Mouse (Mus musculus) liver, embryonic 11.5 days (tissue): Measurements from ENCODE around the gene Egfl8. TPM values are rescaled to one million over a fixed set of nuclear protein-coding genes. Genes with fewer than 3 reads are reported as not detected.

Experiments
- ATAC-seq: fragments of 200-750 bp; cut with Nextera tagmentation; replicated peaks from 2 replicates; pipeline ENCODE4 v1.8.0; 2017; ENCODE audit warnings: moderate number of reproducible peaks, mild to moderate bottlenecking, moderate TSS enrichment, moderate library complexity; ENCODE audit not compliant: low FRiP score
- DNase-seq: peaks from one replicate; pipeline ENCODE4 v3.0.0-alpha.2; 2017; ENCODE audit warnings: low spot score
- H3K27ac ChIP-seq: fragments of 300-500 bp; sonication (generic); 2 replicates; pipeline ENCODE4 v1.5.1; 2014; ENCODE audit warnings: mild to moderate bottlenecking, low read depth, low read length, control low read depth
- H3K27me3 ChIP-seq: fragments of 300-500 bp; sonication (generic); replicated peaks from 2 replicates; pipeline ENCODE4 v1.6.1; 2014; ENCODE audit warnings: low read length, mixed read lengths; ENCODE audit not compliant: control insufficient read depth, insufficient read depth
- H3K36me3 ChIP-seq: fragments of 300-500 bp; sonication (generic); 2 replicates; pipeline ENCODE4 v1.6.1; 2014; ENCODE audit warnings: mild to moderate bottlenecking, low read length, moderate library complexity, mixed read lengths; ENCODE audit not compliant: control insufficient read depth, insufficient read depth
- H3K4me1 ChIP-seq: fragments of 300-500 bp; sonication (generic); replicated peaks from 2 replicates; pipeline ENCODE4 v1.6.1; 2014; ENCODE audit warnings: low read length, mixed read lengths; ENCODE audit not compliant: control insufficient read depth, insufficient read depth
- H3K4me2 ChIP-seq: fragments of 300-500 bp; sonication (generic); 2 replicates; pipeline ENCODE4 v1.6.1; 2014; ENCODE audit warnings: mild to moderate bottlenecking, control low read depth, moderate library complexity
- H3K4me3 ChIP-seq: fragments of 300-500 bp; sonication (generic); 2 replicates; pipeline ENCODE4 v1.5.1; 2014; ENCODE audit warnings: low read depth, low read length, control low read depth
- H3K9ac ChIP-seq: fragments of 300-500 bp; sonication (generic); 2 replicates; pipeline ENCODE4 v1.6.1; 2014; ENCODE audit warnings: low read depth, low read length, control low read depth
- H3K9me3 ChIP-seq: fragments of 300-500 bp; sonication (generic); 2 replicates; pipeline ENCODE4 v1.6.1; 2016; ENCODE audit warnings: low read length, inconsistent platforms, mixed read lengths; ENCODE audit not compliant: control insufficient read depth
- WGBS: fragments of 180-500 bp; shearing (Covaris S2); extraction: QIAGEN DNeasy Blood & Tissue Kit; methylation state at CpG from one replicate; pipeline ENCODE4 v1.1.7; 2014; 5-methylcytosine and 5-hydroxymethylcytosine counted together
- polyA plus RNA-seq: library from polyadenylated mRNA; unstranded; fragments of >200 nt; fragmentation: Nextera tagmentation; extraction: Ambion mirVana; gene quantifications from 2 replicates; pipeline ENCODE4 v1.2.1, GENCODE M21; 2014

Egfl8 gene
- polyA plus RNA-seq, 1 experiment from 2014 or later, result 1.6 TPM

GRCm38 (mm10) chr17:34569919-34570318, 45.9 kb downstream of the Egfl8 start:
- no peak for ATAC-seq
- no peak for DNase-seq
- 60% methylated on average over 4 of the region's 4 CpGs for WGBS
- H3K9me3 ChIP-seq, result no peaks in the 10 kb centered on the region
- peaks cover 8% of the 10 kb centered on the region; the same call in 1 of the 2 replicates for H3K27me3 ChIP-seq
- no peaks in the 10 kb centered on the region for H3K36me3 ChIP-seq
- no peak overlapping the region for H3K9ac ChIP-seq
- H3K4me1 ChIP-seq, result no peaks in the 10 kb centered on the region
- no peak overlapping the region for H3K4me3 ChIP-seq
- no peak overlapping the region for H3K4me2 ChIP-seq
- no peak overlapping the region for H3K27ac ChIP-seq

GRCm38 (mm10) chr17:34568421-34568820, 47.4 kb downstream of the Egfl8 start:
- Histone ChIP-seq H3K4me2 (no peak overlapping the region), H3K4me1 (peaks cover 6% of the 10 kb centered on the region), H3K36me3 (no peaks in the 10 kb centered on the region), H3K9ac (no peak overlapping the region), H3K27me3 (peaks cover 8% of the 10 kb centered on the region; the same call in 1 of the 2 replicates), H3K27ac (no peak overlapping the region), H3K9me3 (no peaks in the 10 kb centered on the region), H3K4me3 (no peak overlapping the region)
- no peak for ATAC-seq
- no peak for DNase-seq
- WGBS, result 83% methylated on average over 13 of the region's 13 CpGs

DNA sequence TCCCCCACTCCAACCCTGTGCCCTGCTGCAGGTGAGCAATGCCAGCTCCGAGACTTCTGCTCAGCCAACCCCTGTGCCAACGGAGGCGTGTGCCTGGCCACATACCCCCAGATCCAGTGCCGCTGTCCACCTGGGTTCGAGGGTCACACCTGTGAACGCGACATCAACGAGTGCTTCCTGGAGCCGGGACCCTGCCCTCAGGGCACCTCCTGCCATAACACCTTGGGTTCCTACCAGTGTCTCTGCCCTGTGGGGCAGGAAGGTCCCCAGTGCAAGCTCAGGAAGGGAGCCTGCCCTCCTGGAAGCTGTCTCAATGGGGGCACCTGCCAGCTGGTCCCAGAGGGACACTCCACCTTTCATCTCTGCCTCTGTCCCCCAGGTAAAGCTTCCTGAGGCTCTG, 48.5 kb downstream of the Egfl8 start:
- Histone ChIP-seq H3K9ac (no peak overlapping the region), H3K4me3 (no peak overlapping the region), H3K4me2 (no peak overlapping the region), H3K4me1 (peaks cover 6% of the 10 kb centered on the region), H3K9me3 (no peaks in the 10 kb centered on the region), H3K27ac (no peak overlapping the region), H3K27me3 (peaks cover 8% of the 10 kb centered on the region; the same call in 1 of the 2 replicates), H3K36me3 (no peaks in the 10 kb centered on the region)
- DNase-seq (no peak), ATAC-seq (no peak)
- 66% methylated on average over 9 of the region's 9 CpGs for WGBS

DNA sequence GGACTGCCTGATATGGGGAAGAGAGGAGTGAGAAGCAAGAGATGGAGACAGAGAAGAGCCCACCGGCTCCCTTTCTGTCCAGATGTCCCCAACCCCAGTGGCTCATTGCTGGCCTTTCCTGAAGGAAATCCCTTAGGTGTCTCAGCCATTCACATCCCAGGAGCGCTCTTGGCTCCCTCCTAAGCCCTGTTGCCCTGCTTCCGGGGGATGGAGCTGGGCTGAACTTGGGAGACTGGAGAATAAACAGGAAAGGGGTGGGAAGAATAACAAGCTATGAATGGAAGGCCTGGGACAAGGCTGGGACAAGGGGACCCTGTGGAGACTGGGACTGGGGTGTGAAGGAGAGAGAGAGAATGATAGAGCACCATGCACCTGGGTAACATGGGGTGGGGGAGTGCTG, 51.0 kb downstream of the Egfl8 start:
- Histone ChIP-seq H3K27ac (peak overlapping the region; percentile 48; the same call in 1 of the 2 replicates), H3K9me3 (no peaks in the 10 kb centered on the region), H3K27me3 (peaks cover 8% of the 10 kb centered on the region; the same call in 1 of the 2 replicates), H3K4me2 (0 out of 2 replicates have a peak overlapping the region, but pooled peaks have one; percentile 29), H3K4me1 (peaks cover 6% of the 10 kb centered on the region), H3K9ac (no peak overlapping the region; the same call in 1 of the 2 replicates), H3K36me3 (no peaks in the 10 kb centered on the region), H3K4me3 (no peak overlapping the region)
- 64% methylated on average over 3 of the region's 3 CpGs for WGBS
- ATAC-seq (no peak), DNase-seq (no peak)

DNA sequence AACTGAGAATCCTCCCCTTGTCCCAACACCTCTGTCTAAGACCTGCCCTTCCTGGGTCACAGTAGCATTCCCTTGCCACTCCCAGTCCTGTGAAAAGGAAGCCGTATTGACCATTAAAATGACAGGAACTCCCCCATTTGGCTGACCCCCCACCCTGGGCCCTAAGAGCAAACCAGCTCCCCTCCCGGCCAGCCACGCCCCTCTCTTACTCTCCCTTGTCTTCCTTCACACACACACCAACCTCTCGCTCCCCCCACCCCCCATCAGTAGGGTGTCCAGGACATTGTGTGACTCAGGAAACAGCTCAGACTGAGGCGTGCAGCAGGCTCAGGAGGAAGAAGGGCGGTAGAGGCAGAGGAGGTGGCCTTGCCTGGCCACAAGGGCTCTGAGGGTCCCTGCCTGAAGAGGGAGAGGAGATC, 51.8 kb downstream of the Egfl8 start, which contains the start of gene Notch4:
TSS of gene Notch4 (plus strand) at position 266 of the 419 bp plus-strand sequence.
- Histone ChIP-seq H3K4me2 (peak within 1 kb of the TSS; percentile 29; the same call in 1 of the 2 replicates), H3K9me3 (no peaks in the 10 kb centered on the region), H3K27me3 (peaks cover 8% of the 10 kb centered on the region; the same call in 1 of the 2 replicates), H3K4me1 (peaks cover 6% of the 10 kb centered on the region), H3K27ac (peak within 1 kb of the TSS; percentile 48; the same call in 1 of the 2 replicates), H3K9ac (no peak within 1 kb of the TSS; the same call in 1 of the 2 replicates), H3K4me3 (peak within 1 kb of the TSS; percentile 15; the same call in 1 of the 2 replicates), H3K36me3 (no peaks in the 10 kb centered on the region)
- DNase-seq (no peak), ATAC-seq (peak; percentile 66)
- WGBS, result 10% methylated on average over 6 of the region's 6 CpGs

- DNase-seq (no peak), ATAC-seq (no peak)
- Histone ChIP-seq H3K4me2 (no peak overlapping the region), H3K36me3 (no peaks in the 10 kb centered on the region), H3K27me3 (peaks cover 8% of the 10 kb centered on the region; the same call in 1 of the 2 replicates), H3K4me3 (no peak overlapping the region), H3K4me1 (peaks cover 6% of the 10 kb centered on the region), H3K9me3 (no peaks in the 10 kb centered on the region), H3K27ac (no peak overlapping the region), H3K9ac (no peak overlapping the region)
- WGBS, result 70% methylated on average over 11 of the region's 11 CpGs
Measured at GRCm38 (mm10) chr17:34563354-34563753, 52.4 kb downstream of the Egfl8 start.

Other genes with a start within 250 kb of the Egfl8 start
- not detected in 2 replicates for gene Btnl1, start 238.8 kb downstream of the Egfl8 start, polyA plus RNA-seq
- gene BC051142, start 217.2 kb downstream of the Egfl8 start, polyA plus RNA-seq, result 0.41 TPM in 1 of 2 replicates, not detected in the other
- gene Btnl4, start 138.7 kb downstream of the Egfl8 start, polyA plus RNA-seq, result not detected in 2 replicates
- not detected in 2 replicates for gene Btnl6, start 98.6 kb downstream of the Egfl8 start, polyA plus RNA-seq
- 2.2 and 4.1 TPM in 2 replicates for gene Notch4, start 51.7 kb downstream of the Egfl8 start, polyA plus RNA-seq
- gene Gpsm3, start 26.2 kb downstream of the Egfl8 start, polyA plus RNA-seq, result 18.5 and 19.8 TPM in 2 replicates
- 10.4 and 11.4 TPM in 2 replicates for gene Pbx2, start 24.7 kb downstream of the Egfl8 start, polyA plus RNA-seq
- gene Ager, start 18.1 kb downstream of the Egfl8 start, polyA plus RNA-seq, result 1.3 and 1.7 TPM in 2 replicates
- gene Rnf5, start 12.3 kb downstream of the Egfl8 start, polyA plus RNA-seq, result 109 TPM in 2 replicates
- gene Agpat1, start 11.7 kb downstream of the Egfl8 start, polyA plus RNA-seq, result 57.2 and 64.8 TPM in 2 replicates
- 23.1 and 25.8 TPM in 2 replicates for gene Ppt2, start 12.5 kb upstream of the Egfl8 start, polyA plus RNA-seq
- gene Prrt1, start 13.6 kb upstream of the Egfl8 start, polyA plus RNA-seq, result not detected in 2 replicates
- gene Fkbpl, start 28.8 kb upstream of the Egfl8 start, polyA plus RNA-seq, result 9.5 and 9.7 TPM in 2 replicates
- 39.9 and 48.5 TPM in 2 replicates for gene Atf6b, start 31.2 kb upstream of the Egfl8 start, polyA plus RNA-seq
- gene Tnxb, start 54.6 kb upstream of the Egfl8 start, polyA plus RNA-seq, result 0.10 TPM in 1 of 2 replicates, not detected in the other
- gene C4b, start 127.9 kb upstream of the Egfl8 start, polyA plus RNA-seq, result 0.13 and 0.23 TPM in 2 replicates
- gene Cyp21a1, start 188.6 kb upstream of the Egfl8 start, polyA plus RNA-seq, result not detected in 2 replicates
- 25.1 and 27.1 TPM in 2 replicates for gene Stk19, start 221.0 kb upstream of the Egfl8 start, polyA plus RNA-seq
- 55.4 and 56.3 TPM in 2 replicates for gene Dxo, start 221.0 kb upstream of the Egfl8 start, polyA plus RNA-seq
- gene Skiv2l, start 234.2 kb upstream of the Egfl8 start, polyA plus RNA-seq, result 43.7 and 44.8 TPM in 2 replicates
- 108 and 114 TPM in 2 replicates for gene Nelfe, start 234.4 kb upstream of the Egfl8 start, polyA plus RNA-seq
- gene Cfb, start 246.5 kb upstream of the Egfl8 start, polyA plus RNA-seq, result 67.6 and 74.9 TPM in 2 replicates